Mouse (Mus musculus): ENCODE data around the gene Arhgef3.

Arhgef3 gene

GRCm38 (mm10) chr14:27114362-27115274 lies at the start of gene Arhgef3:
Gene Arhgef3 (plus strand): TSS chr14:27114899.
- peak; percentile 53 for DNase-seq (ENCODE audit: low spot score)

- peak; percentile 87 for DNase-seq (ENCODE audit: low spot score)
Measured at GRCm38 (mm10) chr14:27066171-27066929, 48.3 kb upstream of the Arhgef3 start.

- peak; percentile 84 for DNase-seq (ENCODE audit: low spot score)
Measured at GRCm38 (mm10) chr14:27067866-27068271, 46.8 kb upstream of the Arhgef3 start.

- DNase-seq (ENCODE audit: low spot score), result peak; percentile 72
Measured at GRCm38 (mm10) chr14:27069434-27070097, 45.1 kb upstream of the Arhgef3 start.

- no peak for DNase-seq (ENCODE audit: low spot score)
Measured at GRCm38 (mm10) chr14:27070128-27070527, 44.6 kb upstream of the Arhgef3 start.

GRCm38 (mm10) chr14:27070758-27071157 lies 43.9 kb upstream of the Arhgef3 start:
- no peak for DNase-seq (ENCODE audit: low spot score)

- peak; percentile 56 for DNase-seq (ENCODE audit: low spot score)
Measured at GRCm38 (mm10) chr14:27071985-27072384, 42.7 kb upstream of the Arhgef3 start.

GRCm38 (mm10) chr14:27075084-27075483 lies 39.6 kb upstream of the Arhgef3 start:
- no peak for DNase-seq (ENCODE audit: low spot score)

- no peak for DNase-seq (ENCODE audit: low spot score)
Measured at GRCm38 (mm10) chr14:27075909-27076521, 38.7 kb upstream of the Arhgef3 start.

- no peak for DNase-seq (ENCODE audit: low spot score)
Measured at GRCm38 (mm10) chr14:27076522-27076920, 38.2 kb upstream of the Arhgef3 start.

GRCm38 (mm10) chr14:27081536-27082275 lies 33.0 kb upstream of the Arhgef3 start:
- no peak for DNase-seq (ENCODE audit: low spot score)

- no peak for DNase-seq (ENCODE audit: low spot score)
Measured at GRCm38 (mm10) chr14:27085471-27085870, 29.2 kb upstream of the Arhgef3 start.

- DNase-seq (ENCODE audit: low spot score), result no peak
Measured at GRCm38 (mm10) chr14:27085999-27086398, 28.7 kb upstream of the Arhgef3 start.

GRCm38 (mm10) chr14:27094247-27094646 lies 20.5 kb upstream of the Arhgef3 start:
- DNase-seq (ENCODE audit: low spot score), result no peak

GRCm38 (mm10) chr14:27096133-27096532 lies 18.6 kb upstream of the Arhgef3 start:
- no peak for DNase-seq (ENCODE audit: low spot score)

GRCm38 (mm10) chr14:27096779-27097178 lies 17.9 kb upstream of the Arhgef3 start:
- peak; percentile 89 for DNase-seq (ENCODE audit: low spot score)

GRCm38 (mm10) chr14:27101735-27102134 lies 13.0 kb upstream of the Arhgef3 start:
- no peak for DNase-seq (ENCODE audit: low spot score)

GRCm38 (mm10) chr14:27102720-27103119 lies 12.0 kb upstream of the Arhgef3 start:
- DNase-seq (ENCODE audit: low spot score), result no peak

- DNase-seq (ENCODE audit: low spot score), result no peak
Measured at GRCm38 (mm10) chr14:27105731-27106457, 8.8 kb upstream of the Arhgef3 start.

GRCm38 (mm10) chr14:27108748-27109504 lies 5.8 kb upstream of the Arhgef3 start:
- DNase-seq (ENCODE audit: low spot score), result peak; percentile 38
